Mouse (Mus musculus) lung, embryonic 14.5 days (tissue): Measurements from ENCODE around the gene Ggt5. TPM values are rescaled to one million over a fixed set of nuclear protein-coding genes. Genes with fewer than 3 reads are reported as not detected.
A peak's percentile ranks its signal among the peaks of the same experiment; 100 is the strongest.
"Not testable (repeated sequence)": the region's sequence is repeated elsewhere in the genome, so short reads cannot be mapped to it uniquely, and the experiment has no call there.

Source experiments
- ATAC-seq: fragments of 200-750 bp; cut with Nextera tagmentation; 2 replicates; pipeline ENCODE4 v1.8.0; 2017; ENCODE audit warnings: mild to moderate bottlenecking, moderate TSS enrichment, moderate library complexity; ENCODE audit not compliant: insufficient read depth
- DNase-seq: peaks from one replicate; pipeline ENCODE4 v3.0.0-alpha.2; 2015
- H3K27ac ChIP-seq: fragments of 300-500 bp; sonication (generic); 2 replicates; pipeline ENCODE4 v1.5.1; 2014; ENCODE audit warnings: low read depth, mild to moderate bottlenecking, moderate library complexity
- H3K27me3 ChIP-seq: fragments of 300-500 bp; sonication (generic); 2 replicates; pipeline ENCODE4 v1.6.1; 2014; ENCODE audit warnings: low read length, control low read depth; ENCODE audit not compliant: insufficient read depth
- H3K36me3 ChIP-seq: fragments of 300-500 bp; sonication (generic); 2 replicates; pipeline ENCODE4 v1.6.1; 2014; ENCODE audit warnings: control low read depth; ENCODE audit not compliant: insufficient read depth
- H3K4me1 ChIP-seq: fragments of 300-500 bp; sonication (generic); 2 replicates; pipeline ENCODE4 v1.6.1; 2014; ENCODE audit warnings: antibody characterized with exemption, control low read depth; ENCODE audit not compliant: insufficient read depth
- H3K4me2 ChIP-seq: fragments of 300-500 bp; sonication (generic); 2 replicates; pipeline ENCODE4 v1.6.1; 2014; ENCODE audit warnings: mild to moderate bottlenecking
- H3K4me3 ChIP-seq: fragments of 300-500 bp; sonication (generic); 2 replicates; pipeline ENCODE4 v1.5.1; 2014; ENCODE audit warnings: low read depth, low read length
- H3K9ac ChIP-seq: fragments of 300-500 bp; sonication (generic); 2 replicates; pipeline ENCODE4 v1.6.1; 2014
- H3K9me3 ChIP-seq: fragments of 300-500 bp; sonication (generic); 2 replicates; pipeline ENCODE4 v1.6.1; 2016; ENCODE audit warnings: low read depth, low read length, control low read depth
- CTCF ChIP-seq: IDR thresholded peaks from 2 replicates; pipeline ENCODE4 v1.5.1; 2016; ENCODE audit warnings: antibody characterized with exemption, low read depth
- WGBS: fragments of 180-500 bp; shearing (Covaris S2); extraction: QIAGEN DNeasy Blood & Tissue Kit; methylation state at CpG from one replicate; pipeline ENCODE4 v1.1.7; 2014; 5-methylcytosine and 5-hydroxymethylcytosine counted together
- polyA plus RNA-seq: library from polyadenylated mRNA; unstranded; fragments of >200 nt; fragmentation: Nextera tagmentation; extraction: Ambion mirVana; gene quantifications from 2 replicates; pipeline ENCODE4 v1.2.1, GENCODE M21; 2014

The Ggt5 gene
- polyA plus RNA-seq, 1 experiment from 2014 or later: 0.71 TPM

GRCm38 (mm10) chr10:75561071-75561654, 28.0 kb upstream of the Ggt5 start, which contains the start of gene Ggt1:
Ggt1 (plus strand) TSS chr10:75561604.
- TF ChIP-seq CTCF: no peak
- Histone ChIP-seq H3K36me3 (no peaks in the 10 kb centered on the region), H3K4me3 (peak within 1 kb of the TSS; percentile 56), H3K9ac (no peak within 1 kb of the TSS; the same call in 1 of the 2 replicates), H3K27ac (no peak within 1 kb of the TSS), H3K4me1 (peaks cover 9% of the 10 kb centered on the region), H3K27me3 (peaks cover 28% of the 10 kb centered on the region), H3K9me3 (no peaks in the 10 kb centered on the region), H3K4me2 (peak within 1 kb of the TSS; percentile 99)
- ATAC-seq (no peak), DNase-seq (no peak)
- 51% methylated on average over 10 of the region's 10 CpGs for WGBS

GRCm38 (mm10) chr10:75562596-75562995, 26.5 kb upstream of the Ggt5 start:
- no peaks in the 10 kb centered on the region for H3K9me3 ChIP-seq
- DNase-seq (no peak), ATAC-seq (no peak)
- H3K4me2 ChIP-seq: no peak overlapping the region
- no peak overlapping the region for H3K9ac ChIP-seq
- peaks cover 28% of the 10 kb centered on the region for H3K27me3 ChIP-seq
- peaks cover 4% of the 10 kb centered on the region; the same call in 1 of the 2 replicates for H3K4me1 ChIP-seq
- 77% methylated on average over 8 of the region's 8 CpGs for WGBS
- H3K36me3 ChIP-seq: no peaks in the 10 kb centered on the region
- no peak for TF ChIP-seq CTCF
- H3K4me3 ChIP-seq: no peak overlapping the region
- no peak overlapping the region for H3K27ac ChIP-seq

GRCm38 (mm10) chr10:75564687-75565265, 24.4 kb upstream of the Ggt5 start:
- no peak overlapping the region for H3K9ac ChIP-seq
- TF ChIP-seq CTCF: no peak

GRCm38 (mm10) chr10:75565436-75565835, 23.7 kb upstream of the Ggt5 start:
- H3K36me3 ChIP-seq: no peaks in the 10 kb centered on the region
- H3K27me3 ChIP-seq: peaks cover 14% of the 10 kb centered on the region
- H3K4me1 ChIP-seq: peaks cover under 1% of the 10 kb centered on the region; the same call in 1 of the 2 replicates
- no peak for TF ChIP-seq CTCF
- no peak overlapping the region for H3K4me3 ChIP-seq
- H3K27ac ChIP-seq: no peak overlapping the region
- no peak overlapping the region for H3K4me2 ChIP-seq
- 57% methylated on average over 6 of the region's 6 CpGs for WGBS
- H3K9me3 ChIP-seq: no peaks in the 10 kb centered on the region
- H3K9ac ChIP-seq: no peak overlapping the region
- DNase-seq (no peak), ATAC-seq (no peak)

More at GRCm38 (mm10) chr10:75564687-75565265, 24.4 kb upstream of the Ggt5 start:
- peaks cover 20% of the 10 kb centered on the region for H3K27me3 ChIP-seq
- H3K4me1 ChIP-seq: peaks cover 4% of the 10 kb centered on the region; the same call in 1 of the 2 replicates
- H3K27ac ChIP-seq: no peak overlapping the region
- H3K4me2 ChIP-seq: no peak overlapping the region
- H3K9me3 ChIP-seq: no peaks in the 10 kb centered on the region
- no peak for DNase-seq
- WGBS: 81% methylated on average over 12 of the region's 12 CpGs
- no peak overlapping the region for H3K4me3 ChIP-seq
- no peaks in the 10 kb centered on the region for H3K36me3 ChIP-seq
- no peak for ATAC-seq

GRCm38 (mm10) chr10:75565906-75566305, 23.2 kb upstream of the Ggt5 start:
- no peak for DNase-seq
- H3K4me2 ChIP-seq: no peak overlapping the region
- TF ChIP-seq CTCF: no peak
- no peaks in the 10 kb centered on the region for H3K4me1 ChIP-seq
- H3K27me3 ChIP-seq: peaks cover 9% of the 10 kb centered on the region
- H3K9me3 ChIP-seq: no peaks in the 10 kb centered on the region
- no peak overlapping the region for H3K27ac ChIP-seq
- H3K36me3 ChIP-seq: no peaks in the 10 kb centered on the region
- no peak overlapping the region for H3K4me3 ChIP-seq
- WGBS: 63% methylated on average over 7 of the region's 7 CpGs
- ATAC-seq: no peak
- H3K9ac ChIP-seq: no peak overlapping the region

- DNase-seq: no peak
- 81% methylated on average over 5 of the region's 5 CpGs for WGBS
- Histone ChIP-seq H3K4me3 (no peak overlapping the region), H3K27ac (no peak overlapping the region), H3K9me3 (no peaks in the 10 kb centered on the region), H3K27me3 (peaks cover 5% of the 10 kb centered on the region; the same call in 1 of the 2 replicates), H3K4me2 (no peak overlapping the region), H3K9ac (no peak overlapping the region), H3K4me1 (no peaks in the 10 kb centered on the region), H3K36me3 (no peaks in the 10 kb centered on the region)
- no peak for TF ChIP-seq CTCF
- ATAC-seq: no peak
Measured at GRCm38 (mm10) chr10:75566321-75566720, 22.8 kb upstream of the Ggt5 start.

- WGBS: 76% methylated on average over 2 of the region's 2 CpGs
- not testable (repeated sequence) for ATAC-seq, H3K36me3 ChIP-seq, H3K27ac ChIP-seq, H3K27me3 ChIP-seq, H3K9me3 ChIP-seq, H3K4me1 ChIP-seq, H3K4me2 ChIP-seq, H3K4me3 ChIP-seq, H3K9ac ChIP-seq, DNase-seq
Measured at GRCm38 (mm10) chr10:75566765-75567164, 22.4 kb upstream of the Ggt5 start.
